Mouse (Mus musculus): ENCODE results near the gene Zbtb48. TPM values are rescaled to one million over a fixed set of nuclear protein-coding genes. Genes with fewer than 3 reads are reported as not detected.

Gene Zbtb48
- polyA plus RNA-seq, 1 experiment from 2014 or later, result 20.7 TPM

DNA sequence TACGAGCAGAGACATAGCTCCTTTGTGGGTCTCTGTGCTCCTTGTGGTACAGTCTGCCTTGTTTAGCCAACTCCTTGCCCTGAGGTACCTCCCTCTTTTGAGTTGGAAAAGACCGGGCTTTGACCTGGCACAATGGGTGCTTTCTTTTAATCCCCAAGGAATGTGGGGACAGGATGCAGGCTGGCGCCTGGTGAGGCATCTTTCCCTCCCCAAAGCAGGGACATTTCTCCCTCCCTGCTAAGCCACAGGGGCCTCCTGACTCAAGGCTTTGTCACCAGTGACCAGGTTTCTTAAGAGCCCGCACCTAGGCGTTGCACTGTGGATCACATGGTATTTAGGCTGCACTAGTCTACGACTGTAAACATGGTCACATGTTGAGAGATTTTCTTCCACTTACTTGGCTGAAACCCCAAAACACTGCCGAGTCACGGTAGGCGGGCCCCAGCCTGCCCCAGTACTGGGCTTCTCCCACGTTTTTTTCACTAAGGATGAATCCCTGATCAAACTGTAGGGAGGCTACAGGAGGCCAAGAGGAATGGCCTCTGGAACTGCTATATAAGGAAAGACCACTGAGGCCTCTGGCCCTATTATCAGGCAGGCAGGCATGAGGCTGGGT lies 17.3 kb downstream of the Zbtb48 start:
- H3K27ac ChIP-seq (ENCODE audit: low read depth, low read length), result no peak overlapping the region
- H3K36me3 ChIP-seq (ENCODE audit: control insufficient read depth, insufficient read depth, low read length), result no peaks in the 10 kb centered on the region; the same call in 1 of the 2 replicates
- peaks cover 21% of the 10 kb centered on the region for H3K27me3 ChIP-seq (ENCODE audit: control insufficient read depth, insufficient read depth, low read length)
- H3K4me3 ChIP-seq (ENCODE audit: low read depth, low read length), result peak overlapping the region; percentile 67
- ATAC-seq (replicated peaks; ENCODE audit: low FRiP score) (0 out of 2 replicates have a peak, but pooled peaks have one; percentile 7), DNase-seq (ENCODE audit: low spot score) (peak; percentile 63)
- peaks cover 28% of the 10 kb centered on the region for H3K4me1 ChIP-seq (replicated peaks; ENCODE audit: control insufficient read depth, insufficient read depth, low read length)
- under 1% methylated on average over 10 of the region's 10 CpGs for WGBS
- H3K9ac ChIP-seq (ENCODE audit: low read length), result peak overlapping the region; percentile 60
- H3K4me2 ChIP-seq (ENCODE audit: low read depth, low read length, severe bottlenecking), result peak overlapping the region; percentile 100
- no peaks in the 10 kb centered on the region for H3K9me3 ChIP-seq (ENCODE audit: control insufficient read depth, low read length)

DNA sequence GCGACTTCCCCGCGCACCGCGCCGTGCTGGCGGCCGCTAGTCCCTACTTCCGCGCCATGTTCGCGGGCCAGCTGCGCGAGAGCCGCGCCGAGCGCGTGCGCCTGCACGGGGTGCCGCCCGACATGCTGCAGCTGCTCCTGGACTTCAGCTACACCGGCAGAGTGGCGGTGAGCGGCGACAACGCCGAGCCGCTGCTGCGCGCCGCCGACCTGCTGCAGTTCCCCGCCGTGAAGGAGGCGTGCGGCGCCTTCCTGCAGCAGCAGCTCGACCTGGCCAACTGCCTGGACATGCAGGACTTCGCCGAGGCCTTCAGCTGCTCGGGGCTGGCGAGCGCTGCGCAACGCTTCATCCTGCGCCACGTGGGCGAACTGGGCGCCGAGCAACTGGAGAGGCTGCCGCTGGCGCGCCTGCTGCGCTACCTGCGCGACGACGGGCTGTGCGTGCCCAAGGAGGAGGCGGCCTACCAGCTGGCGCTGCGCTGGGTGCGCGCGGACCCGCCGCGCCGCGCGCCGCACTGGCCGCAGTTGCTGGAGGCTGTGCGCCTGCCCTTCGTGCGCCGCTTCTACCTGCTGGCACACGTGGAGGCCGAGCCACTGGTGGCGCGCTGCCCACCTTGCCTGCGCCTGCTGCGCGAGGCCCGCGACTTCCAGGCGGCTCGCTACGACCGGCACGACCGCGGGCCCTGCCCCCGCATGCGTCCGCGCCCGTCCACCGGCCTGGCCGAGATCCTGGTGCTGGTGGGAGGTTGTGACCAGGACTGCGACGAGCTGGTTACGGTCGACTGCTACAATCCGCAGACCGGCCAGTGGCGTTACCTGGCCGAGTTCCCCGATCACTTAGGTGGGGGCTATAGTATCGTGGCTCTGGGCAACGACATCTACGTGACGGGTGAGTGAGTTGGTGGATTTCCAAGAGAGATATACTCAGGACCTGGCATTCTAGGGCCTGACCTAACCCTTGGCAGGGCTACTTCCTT lies 18.1 kb downstream of the Zbtb48 start:
- H3K36me3 ChIP-seq (ENCODE audit: control insufficient read depth, insufficient read depth, low read length), result no peaks in the 10 kb centered on the region; the same call in 1 of the 2 replicates
- H3K4me2 ChIP-seq (ENCODE audit: low read depth, low read length, severe bottlenecking), result peak overlapping the region; percentile 100
- H3K27ac ChIP-seq (ENCODE audit: low read depth, low read length), result no peak overlapping the region
- under 1% methylated on average over 109 of the region's 115 CpGs for WGBS
- DNase-seq (ENCODE audit: low spot score) (no peak), ATAC-seq (replicated peaks; ENCODE audit: low FRiP score) (peak; percentile 75)
- H3K9ac ChIP-seq (ENCODE audit: low read length), result peak overlapping the region; percentile 60
- H3K27me3 ChIP-seq (ENCODE audit: control insufficient read depth, insufficient read depth, low read length), result peaks cover 21% of the 10 kb centered on the region
- peak overlapping the region; percentile 67 for H3K4me3 ChIP-seq (ENCODE audit: low read depth, low read length)
- H3K4me1 ChIP-seq (replicated peaks; ENCODE audit: control insufficient read depth, insufficient read depth, low read length), result peaks cover 28% of the 10 kb centered on the region
- no peaks in the 10 kb centered on the region for H3K9me3 ChIP-seq (ENCODE audit: control insufficient read depth, low read length)

DNA sequence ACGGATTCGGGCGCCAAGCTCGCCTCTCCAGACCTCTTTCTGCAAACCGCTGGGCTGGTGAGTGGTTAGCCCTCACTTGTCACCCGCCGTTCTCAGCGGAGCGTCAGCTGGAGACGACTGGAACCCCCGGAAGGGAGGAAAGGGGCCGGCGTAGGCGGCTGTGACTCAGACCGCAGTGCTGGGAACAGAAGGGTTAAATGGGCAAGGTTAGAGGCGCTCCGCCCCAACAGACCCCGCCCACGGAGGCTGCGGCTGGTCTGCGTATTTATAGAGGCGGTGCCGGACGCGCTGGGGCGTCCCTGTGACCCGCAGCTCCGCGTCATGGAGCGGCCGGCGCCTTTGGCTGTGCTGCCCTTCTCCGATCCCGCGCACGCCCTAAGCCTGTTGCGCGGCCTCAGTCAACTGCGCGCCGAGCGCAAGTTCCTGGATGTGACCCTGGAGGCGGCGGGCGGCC lies 18.8 kb downstream of the Zbtb48 start, which contains the start of gene Klhl21:
Gene Klhl21, plus strand, starts transcription at position 182 of the 454 bp plus-strand sequence.
- Histone ChIP-seq H3K9me3 (ENCODE audit: control insufficient read depth, low read length) (no peaks in the 10 kb centered on the region), H3K4me1 (replicated peaks; ENCODE audit: control insufficient read depth, insufficient read depth, low read length) (peaks cover 28% of the 10 kb centered on the region), H3K36me3 (ENCODE audit: control insufficient read depth, insufficient read depth, low read length) (no peaks in the 10 kb centered on the region), H3K9ac (ENCODE audit: low read length) (peak within 1 kb of the TSS; percentile 60), H3K27ac (ENCODE audit: low read depth, low read length) (no peak within 1 kb of the TSS), H3K4me2 (ENCODE audit: low read depth, low read length, severe bottlenecking) (peak within 1 kb of the TSS; percentile 100), H3K4me3 (ENCODE audit: low read depth, low read length) (peak within 1 kb of the TSS; percentile 67), H3K27me3 (ENCODE audit: control insufficient read depth, insufficient read depth, low read length) (peaks cover 21% of the 10 kb centered on the region)
- under 1% methylated on average over 43 of the region's 45 CpGs for WGBS
- ATAC-seq (replicated peaks; ENCODE audit: low FRiP score) (peak; percentile 88), DNase-seq (ENCODE audit: low spot score) (peak; percentile 95)

DNA sequence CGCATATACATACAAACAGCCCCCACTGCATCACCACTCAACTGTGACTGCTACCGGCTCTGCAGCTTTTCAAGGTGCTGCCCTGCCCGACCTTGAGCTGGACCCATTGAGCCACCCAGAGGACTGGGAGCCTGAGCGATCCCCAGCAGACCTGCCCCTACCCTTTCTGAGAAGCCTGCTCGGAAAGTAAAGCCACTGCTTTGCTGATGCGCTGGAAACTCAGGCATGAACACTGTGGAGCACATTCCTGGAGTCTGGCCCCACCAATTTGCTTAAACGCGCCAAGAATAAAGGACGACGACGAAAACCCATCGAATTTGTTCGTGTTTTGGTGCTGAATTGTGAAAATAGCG lies 19.3 kb downstream of the Zbtb48 start:
- WGBS, result under 1% methylated on average over 14 of the region's 14 CpGs
- DNase-seq (ENCODE audit: low spot score) (no peak), ATAC-seq (replicated peaks; ENCODE audit: low FRiP score) (no peak)
- Histone ChIP-seq H3K9me3 (ENCODE audit: control insufficient read depth, low read length) (no peaks in the 10 kb centered on the region), H3K9ac (ENCODE audit: low read length) (no peak overlapping the region; the same call in 1 of the 2 replicates), H3K4me2 (ENCODE audit: low read depth, low read length, severe bottlenecking) (peak overlapping the region; percentile 100), H3K4me3 (ENCODE audit: low read depth, low read length) (peak overlapping the region; percentile 67), H3K27ac (ENCODE audit: low read depth, low read length) (no peak overlapping the region), H3K27me3 (ENCODE audit: control insufficient read depth, insufficient read depth, low read length) (peaks cover 21% of the 10 kb centered on the region), H3K4me1 (replicated peaks; ENCODE audit: control insufficient read depth, insufficient read depth, low read length) (peaks cover 28% of the 10 kb centered on the region), H3K36me3 (ENCODE audit: control insufficient read depth, insufficient read depth, low read length) (no peaks in the 10 kb centered on the region)

DNA sequence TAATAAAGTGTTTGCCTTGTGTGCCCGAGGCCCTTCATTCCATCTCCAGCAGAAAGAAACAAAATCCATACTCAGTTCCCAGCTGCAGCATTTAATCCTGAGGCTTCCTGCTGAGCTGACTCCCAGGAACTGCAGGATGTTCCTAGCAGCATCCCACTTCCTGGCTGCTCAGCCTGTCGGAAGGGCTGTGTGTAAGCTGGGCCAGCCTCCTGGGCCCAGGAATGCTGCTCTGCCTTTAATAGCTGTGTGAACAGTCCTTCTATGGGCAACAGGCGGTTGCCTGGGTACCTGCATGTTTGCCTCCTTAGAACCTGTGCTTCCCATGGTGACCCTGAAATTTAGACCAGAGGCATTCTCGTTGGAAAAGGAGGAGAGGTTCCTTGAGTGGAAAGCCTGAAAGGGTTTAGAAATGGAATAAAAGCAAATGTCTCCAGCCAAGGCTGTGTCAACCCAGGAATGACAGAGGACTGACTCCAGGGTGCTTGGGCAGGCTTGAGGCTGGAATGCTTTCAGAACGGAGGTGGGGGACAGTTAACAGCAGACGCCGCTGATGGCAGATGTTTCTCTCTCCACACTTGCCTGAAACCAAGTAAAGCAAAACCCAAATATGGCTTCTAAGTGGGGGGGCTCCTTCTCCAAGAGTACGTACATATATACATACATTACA lies 19.9 kb downstream of the Zbtb48 start:
- Histone ChIP-seq H3K27me3 (ENCODE audit: control insufficient read depth, insufficient read depth, low read length) (peaks cover 21% of the 10 kb centered on the region), H3K4me1 (replicated peaks; ENCODE audit: control insufficient read depth, insufficient read depth, low read length) (peaks cover 28% of the 10 kb centered on the region), H3K4me3 (ENCODE audit: low read depth, low read length) (peak overlapping the region; percentile 67; the same call in 1 of the 2 replicates), H3K27ac (ENCODE audit: low read depth, low read length) (no peak overlapping the region), H3K4me2 (ENCODE audit: low read depth, low read length, severe bottlenecking) (peak overlapping the region; percentile 100), H3K36me3 (ENCODE audit: control insufficient read depth, insufficient read depth, low read length) (no peaks in the 10 kb centered on the region), H3K9ac (ENCODE audit: low read length) (no peak overlapping the region; the same call in none of the 2 replicates), H3K9me3 (ENCODE audit: control insufficient read depth, low read length) (no peaks in the 10 kb centered on the region)
- WGBS, result 5% methylated on average over 8 of the region's 8 CpGs
- DNase-seq (ENCODE audit: low spot score) (no peak), ATAC-seq (replicated peaks; ENCODE audit: low FRiP score) (no peak)

DNA sequence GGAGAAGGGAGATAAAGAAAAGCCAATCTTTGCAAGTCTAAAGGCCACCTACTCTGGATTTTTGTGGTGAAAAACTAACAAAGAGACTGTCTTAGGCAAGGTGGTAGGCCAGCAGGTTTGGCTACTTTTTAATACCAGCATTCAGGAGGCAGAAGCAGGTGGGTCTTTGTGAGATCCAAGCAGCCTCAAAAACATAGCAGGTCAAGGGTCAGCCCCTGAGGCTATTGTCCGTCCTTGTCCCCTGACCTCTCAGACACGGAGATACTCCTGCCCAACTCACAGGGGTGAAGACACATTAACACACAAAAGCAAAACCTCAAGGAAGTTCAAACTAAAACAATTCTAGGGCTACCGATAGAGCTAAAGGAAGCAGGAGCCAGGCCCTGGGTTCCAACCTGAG lies 20.7 kb downstream of the Zbtb48 start:
- WGBS, result 21% methylated on average over 3 of the region's 3 CpGs

DNA sequence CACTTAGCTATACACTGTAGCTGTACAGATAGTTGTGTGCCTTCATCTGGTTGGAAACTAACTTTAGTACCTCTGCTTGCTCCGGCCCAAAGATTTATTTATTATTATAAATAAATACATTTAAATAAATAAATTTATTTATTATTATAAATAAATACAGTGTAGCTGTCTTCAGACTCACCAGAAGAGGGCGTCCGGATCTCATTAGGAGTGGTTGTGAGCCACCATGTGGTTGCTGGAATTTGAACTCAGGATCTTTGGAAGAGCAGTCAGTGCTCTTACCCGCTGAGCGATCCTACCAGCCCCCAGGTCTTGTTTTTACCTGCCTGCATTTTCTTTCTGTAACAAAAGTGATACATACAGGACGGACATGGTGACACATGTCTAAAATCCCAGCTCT lies 21.3 kb downstream of the Zbtb48 start:
- no peaks in the 10 kb centered on the region for H3K36me3 ChIP-seq (ENCODE audit: control insufficient read depth, insufficient read depth, low read length)
- H3K27me3 ChIP-seq (ENCODE audit: control insufficient read depth, insufficient read depth, low read length), result peaks cover 21% of the 10 kb centered on the region
- no peak overlapping the region for H3K9ac ChIP-seq (ENCODE audit: low read length)
- no peak overlapping the region for H3K4me3 ChIP-seq (ENCODE audit: low read depth, low read length)
- peaks cover 28% of the 10 kb centered on the region for H3K4me1 ChIP-seq (replicated peaks; ENCODE audit: control insufficient read depth, insufficient read depth, low read length)
- no peaks in the 10 kb centered on the region for H3K9me3 ChIP-seq (ENCODE audit: control insufficient read depth, low read length)
- DNase-seq (ENCODE audit: low spot score), result no peak
- WGBS, result 79% methylated on average over 6 of the region's 6 CpGs
- no peak for ATAC-seq (replicated peaks; ENCODE audit: low FRiP score)
- no peak overlapping the region for H3K27ac ChIP-seq (ENCODE audit: low read depth, low read length)
- H3K4me2 ChIP-seq (ENCODE audit: low read depth, low read length, severe bottlenecking), result no peak overlapping the region

More for the DNA sequence above, 20.7 kb downstream of the Zbtb48 start:
- DNase-seq (ENCODE audit: low spot score) (no peak), ATAC-seq (replicated peaks; ENCODE audit: low FRiP score) (no peak)
- peaks cover 28% of the 10 kb centered on the region for H3K4me1 ChIP-seq (replicated peaks; ENCODE audit: control insufficient read depth, insufficient read depth, low read length)
- no peak overlapping the region for H3K27ac ChIP-seq (ENCODE audit: low read depth, low read length)
- no peak overlapping the region for H3K9ac ChIP-seq (ENCODE audit: low read length)
- no peak overlapping the region for H3K4me3 ChIP-seq (ENCODE audit: low read depth, low read length)
- H3K9me3 ChIP-seq (ENCODE audit: control insufficient read depth, low read length), result no peaks in the 10 kb centered on the region
- H3K4me2 ChIP-seq (ENCODE audit: low read depth, low read length, severe bottlenecking), result no peak overlapping the region
- H3K36me3 ChIP-seq (ENCODE audit: control insufficient read depth, insufficient read depth, low read length), result no peaks in the 10 kb centered on the region
- peaks cover 21% of the 10 kb centered on the region for H3K27me3 ChIP-seq (ENCODE audit: control insufficient read depth, insufficient read depth, low read length)

DNA sequence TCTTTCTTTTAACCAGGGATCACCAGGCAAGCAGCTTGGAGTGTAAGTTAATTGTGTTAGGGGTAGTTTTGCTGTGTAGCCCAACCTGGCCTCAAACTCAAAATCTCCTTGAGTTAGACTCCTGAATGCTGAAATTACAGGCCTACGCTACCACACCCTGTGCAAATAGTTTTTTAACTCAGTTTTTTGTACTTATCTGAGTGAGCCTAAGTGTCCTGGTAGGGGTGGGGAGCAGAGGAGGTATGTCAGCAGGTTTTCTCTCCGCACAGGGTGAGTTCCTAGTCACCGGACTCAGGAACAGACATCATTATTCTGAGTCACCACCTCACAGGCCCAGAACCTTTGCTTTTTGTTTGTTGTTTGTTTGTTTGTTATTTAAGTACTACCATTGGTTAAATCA lies 25.4 kb downstream of the Zbtb48 start:
- WGBS, result 96% methylated on average over 3 of the region's 3 CpGs
- DNase-seq (ENCODE audit: low spot score) (no peak), ATAC-seq (replicated peaks; ENCODE audit: low FRiP score) (no peak)
- Histone ChIP-seq H3K9ac (ENCODE audit: low read length) (no peak overlapping the region), H3K27me3 (ENCODE audit: control insufficient read depth, insufficient read depth, low read length) (peaks cover 5% of the 10 kb centered on the region; the same call in 1 of the 2 replicates), H3K4me2 (ENCODE audit: low read depth, low read length, severe bottlenecking) (no peak overlapping the region), H3K9me3 (ENCODE audit: control insufficient read depth, low read length) (no peaks in the 10 kb centered on the region), H3K4me1 (replicated peaks; ENCODE audit: control insufficient read depth, insufficient read depth, low read length) (no peaks in the 10 kb centered on the region), H3K27ac (ENCODE audit: low read depth, low read length) (no peak overlapping the region), H3K4me3 (ENCODE audit: low read depth, low read length) (no peak overlapping the region), H3K36me3 (ENCODE audit: control insufficient read depth, insufficient read depth, low read length) (no peaks in the 10 kb centered on the region)
